Mouse (Mus musculus) right cerebral cortex, postnatal 4 days (tissue): Measurements from ENCODE around the gene Clhc1.

ENCODE experiments used
- DNase-seq: peaks from one replicate; pipeline ENCODE4 v3.0.0-alpha.2; 2022

Gene Clhc1

GRCm38 (mm10) chr11:29563406-29563805 is 15.7 kb downstream of the Clhc1 start:
- no peak for DNase-seq

- no peak for DNase-seq
Measured at GRCm38 (mm10) chr11:29571536-29571935, 23.8 kb downstream of the Clhc1 start.

GRCm38 (mm10) chr11:29572656-29573055 is 24.9 kb downstream of the Clhc1 start:
- DNase-seq: no peak

GRCm38 (mm10) chr11:29579610-29580009 is 31.9 kb downstream of the Clhc1 start:
- no peak for DNase-seq

GRCm38 (mm10) chr11:29595217-29595616 is 47.5 kb downstream of the Clhc1 start:
- DNase-seq: no peak

GRCm38 (mm10) chr11:29597159-29597558 is 49.4 kb downstream of the Clhc1 start:
- no peak for DNase-seq

GRCm38 (mm10) chr11:29599000-29599399 is 51.2 kb downstream of the Clhc1 start:
- no peak for DNase-seq

GRCm38 (mm10) chr11:29603581-29603980 is 55.8 kb downstream of the Clhc1 start:
- DNase-seq: no peak

- DNase-seq: no peak
Measured at GRCm38 (mm10) chr11:29607465-29607990, 59.8 kb downstream of the Clhc1 start.

GRCm38 (mm10) chr11:29609756-29610468 is 62.2 kb downstream of the Clhc1 start:
- no peak for DNase-seq

GRCm38 (mm10) chr11:29612007-29612406 is 64.3 kb downstream of the Clhc1 start:
- no peak for DNase-seq

GRCm38 (mm10) chr11:29613185-29613735 is 65.5 kb downstream of the Clhc1 start:
- no peak for DNase-seq

GRCm38 (mm10) chr11:29614217-29614924 is 66.6 kb downstream of the Clhc1 start:
- no peak for DNase-seq

GRCm38 (mm10) chr11:29622030-29622790 is 74.5 kb downstream of the Clhc1 start:
- DNase-seq: no peak

GRCm38 (mm10) chr11:29623327-29623726 is 75.6 kb downstream of the Clhc1 start:
- no peak for DNase-seq

GRCm38 (mm10) chr11:29626541-29626940 is 78.8 kb downstream of the Clhc1 start:
- DNase-seq: no peak

GRCm38 (mm10) chr11:29627706-29628105 is 80.0 kb downstream of the Clhc1 start:
- no peak for DNase-seq
